Mouse (Mus musculus) ES-CJ7 (cell line): ENCODE results near the gene Dst.

Source experiments
- DNase-seq: peaks from one replicate; pipeline ENCODE4 v3.0.0; 2011; ENCODE audit warnings: low read depth, low spot score

The Dst gene

DNA sequence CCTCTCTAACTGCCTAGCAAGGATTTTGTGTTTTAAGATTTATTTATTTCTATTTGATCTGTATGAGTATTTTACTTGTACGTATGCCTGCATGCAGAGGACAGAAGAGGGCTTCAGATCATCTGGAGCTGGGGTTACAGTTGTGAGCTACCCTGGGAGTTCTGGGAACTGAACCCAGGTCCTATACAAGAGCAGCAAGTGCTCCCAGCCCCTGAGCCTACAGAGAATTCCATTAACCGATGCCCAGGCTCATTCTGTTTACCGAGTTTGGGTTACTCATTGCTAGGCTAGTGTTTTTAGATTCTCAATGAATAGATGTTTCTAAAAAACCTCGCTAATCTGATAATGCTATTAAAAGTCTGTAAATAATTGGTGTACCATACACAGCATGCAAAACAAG, 67.3 kb downstream of the Dst start:
- DNase-seq, result no peak

DNA sequence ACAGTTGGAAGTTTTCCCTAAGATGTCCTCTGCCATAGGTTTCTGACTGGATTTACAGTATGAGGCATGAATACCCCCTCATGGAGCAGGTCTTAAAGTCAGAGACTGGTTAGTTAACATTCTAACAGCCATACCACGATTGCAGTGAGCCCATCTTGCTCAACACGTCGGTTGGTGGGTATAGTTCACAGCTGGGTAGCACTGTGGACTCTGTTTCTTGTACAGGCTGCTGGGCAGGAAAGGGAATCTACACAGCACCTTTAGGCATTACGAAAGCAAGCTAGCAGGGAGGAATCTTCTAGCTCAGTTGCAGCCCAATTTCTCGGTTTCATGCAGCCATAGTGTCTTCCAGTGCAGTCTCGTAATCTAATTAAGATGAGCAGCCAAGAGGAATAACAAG, 69.8 kb downstream of the Dst start:
- no peak for DNase-seq

DNA sequence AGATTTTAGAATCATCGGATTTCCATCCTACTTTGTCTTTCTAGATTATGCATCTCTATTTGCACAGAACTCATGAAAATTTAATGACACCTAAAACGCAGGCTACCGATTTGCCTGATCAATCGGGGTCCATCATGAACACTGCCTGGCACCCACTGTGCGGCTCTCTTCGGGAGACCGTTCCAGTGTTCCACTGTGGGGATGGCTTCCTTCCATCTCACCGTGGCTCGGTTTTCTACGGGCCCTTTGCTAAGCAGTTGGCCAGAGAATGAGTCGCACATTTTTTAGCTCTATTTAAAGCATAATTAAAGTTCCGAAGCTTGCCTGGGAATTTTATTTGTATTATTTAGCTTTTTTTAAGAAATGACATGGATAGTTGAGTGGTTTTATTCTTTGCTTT, 72.4 kb downstream of the Dst start:
- DNase-seq, result no peak

DNA sequence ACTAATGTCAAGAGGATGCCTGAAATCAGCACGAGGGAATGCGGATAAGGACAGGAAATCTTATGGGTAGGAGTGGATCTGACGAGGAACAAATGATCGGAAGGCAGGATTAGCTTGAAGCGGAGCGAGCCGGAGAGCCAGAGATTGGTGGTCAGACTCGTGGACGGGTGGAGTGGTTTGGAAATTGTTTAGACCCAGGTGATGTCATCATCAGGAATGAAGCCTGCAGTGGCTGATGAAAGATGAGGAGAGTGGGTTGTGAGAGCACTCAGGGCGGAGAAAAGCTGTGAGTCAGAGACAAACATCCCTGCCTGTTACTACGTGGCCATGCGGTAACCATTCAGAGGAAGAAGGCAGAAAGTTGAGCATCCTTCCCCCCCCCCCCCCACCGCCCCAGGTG, 81.6 kb downstream of the Dst start:
- peak; percentile 36 for DNase-seq

DNA sequence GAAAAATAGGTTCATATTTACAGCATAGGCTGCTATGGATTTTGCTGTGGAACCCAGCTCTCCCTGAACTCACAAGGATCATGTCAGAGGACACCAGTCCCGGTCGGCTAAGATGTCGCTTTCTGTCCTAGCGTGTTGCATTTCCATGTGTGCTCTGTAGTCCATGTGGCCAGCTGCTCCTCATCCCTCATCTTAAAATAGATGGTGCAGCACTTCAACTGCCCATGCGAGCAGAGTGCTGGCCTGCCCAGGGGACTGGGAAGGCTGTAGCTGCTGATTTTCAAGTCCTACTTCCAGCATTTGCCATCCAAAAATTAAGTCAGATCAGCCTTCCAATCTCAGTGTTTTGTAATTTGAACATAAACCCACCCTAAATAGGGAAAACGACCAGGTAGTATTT, 83.0 kb downstream of the Dst start:
- no peak for DNase-seq

DNA sequence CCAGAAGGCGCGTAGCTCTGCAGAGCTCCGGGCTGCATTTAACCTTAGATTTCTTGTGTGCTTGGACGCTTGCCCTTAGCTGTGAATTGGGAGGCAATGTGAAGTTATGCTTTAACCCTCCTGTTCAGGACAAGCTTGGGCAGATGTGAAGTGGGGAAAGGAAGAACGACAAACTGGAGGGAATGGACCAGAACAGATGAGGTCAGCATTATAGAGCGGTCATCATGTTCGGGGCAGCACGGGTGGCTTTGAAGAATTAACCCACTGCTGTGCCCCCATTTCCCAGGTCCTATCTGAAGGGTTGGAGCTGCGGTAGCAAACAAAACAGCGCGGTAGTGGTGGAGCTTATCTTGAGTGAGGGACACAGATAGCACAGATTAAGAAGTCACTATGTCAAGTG, 84.8 kb downstream of the Dst start:
- no peak for DNase-seq

DNA sequence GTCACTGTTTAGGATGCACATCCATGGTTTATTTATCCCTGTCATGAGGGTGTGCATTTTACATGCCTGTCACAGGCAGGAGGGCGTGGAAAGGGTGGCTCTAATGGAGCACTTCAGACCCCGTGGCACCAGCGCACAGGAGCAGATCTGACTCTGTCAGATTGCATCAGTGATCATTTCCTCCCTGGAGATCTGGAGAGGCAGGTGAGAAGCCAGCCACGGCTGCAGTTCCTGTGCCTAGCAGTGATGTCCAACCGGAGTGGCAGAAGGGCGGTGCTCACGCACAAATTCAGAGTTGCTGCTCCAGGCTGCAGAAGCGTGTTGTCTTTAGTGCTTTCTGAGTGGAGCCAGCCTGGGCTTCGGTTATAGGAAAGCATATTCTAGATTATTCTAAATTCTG, 86.2 kb downstream of the Dst start:
- DNase-seq, result no peak

DNA sequence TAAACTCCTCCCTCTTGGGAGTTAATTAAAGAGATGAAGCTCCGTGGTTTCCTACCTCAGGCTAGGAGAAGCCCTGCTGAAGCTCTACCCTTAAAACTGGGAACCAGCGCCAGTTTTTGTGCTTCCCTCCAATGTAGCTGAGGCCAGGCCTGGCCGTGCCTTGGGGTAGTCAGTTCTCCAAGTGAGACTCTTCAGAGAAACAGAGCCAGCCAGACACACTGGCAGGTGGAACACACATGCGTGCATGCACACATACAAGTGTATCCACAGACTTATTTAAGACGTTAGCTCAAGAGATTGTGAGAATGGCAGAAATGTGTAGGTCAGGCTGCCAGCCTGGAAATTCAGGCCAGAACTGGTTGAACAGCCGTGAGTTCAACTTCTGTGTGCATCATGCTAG, 87.4 kb downstream of the Dst start:
- DNase-seq, result no peak

DNA sequence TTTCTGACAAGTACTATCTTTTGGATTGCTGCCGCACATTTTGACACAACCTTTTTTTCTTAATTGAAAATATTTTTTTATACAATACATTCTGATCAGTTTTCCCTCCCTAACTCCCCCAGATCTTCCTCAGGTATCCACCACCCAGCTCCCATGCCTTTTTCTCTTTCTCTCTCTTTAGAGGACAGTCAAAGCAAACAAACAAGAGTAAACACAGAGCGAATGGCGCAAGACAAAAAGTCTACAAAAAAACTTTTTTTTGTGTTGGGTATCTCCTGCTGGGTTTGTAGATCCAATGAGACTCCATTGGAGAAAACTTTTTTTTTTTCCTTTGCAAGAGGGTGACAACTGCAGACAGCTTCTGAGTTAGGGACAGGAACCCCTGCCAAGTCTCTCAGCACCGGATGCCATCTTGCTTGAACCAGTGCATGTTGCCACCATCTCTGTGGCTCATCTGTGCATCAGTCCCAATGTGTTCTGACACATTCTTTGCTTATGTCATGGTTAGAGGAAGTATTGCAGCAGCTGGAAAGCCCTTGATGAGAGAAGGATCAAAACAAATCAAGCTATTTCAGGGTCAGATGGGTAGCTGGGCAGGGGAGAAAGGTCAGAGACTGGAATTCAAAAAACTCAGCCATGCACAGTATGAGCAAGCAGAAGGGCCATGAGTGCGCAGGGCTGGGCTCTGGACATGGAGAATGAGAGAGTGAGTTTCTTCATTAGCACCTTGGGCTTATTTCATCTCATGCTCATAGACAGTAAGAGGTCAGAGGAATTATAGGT, 88.3 kb downstream of the Dst start:
- DNase-seq, result no peak

DNA sequence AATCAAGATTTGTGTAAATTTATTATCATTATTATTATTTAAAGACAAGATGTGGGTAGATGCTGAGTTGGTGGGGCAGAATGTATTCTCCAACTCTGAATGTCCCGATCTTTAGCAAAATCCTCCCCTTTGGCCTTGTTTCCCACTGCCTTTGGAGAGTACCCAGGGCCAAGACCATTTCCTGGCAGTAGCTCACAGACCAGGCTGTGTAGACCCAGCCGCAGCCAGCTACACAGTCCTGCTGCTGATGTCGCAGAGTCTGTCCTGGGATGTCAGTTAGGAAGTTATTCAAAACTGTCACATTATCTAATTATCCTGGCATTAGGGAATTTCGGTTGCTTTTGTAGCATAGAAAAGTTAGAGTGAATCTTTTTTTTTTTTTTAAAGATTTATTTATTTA, 94.3 kb downstream of the Dst start:
- no peak for DNase-seq

DNA sequence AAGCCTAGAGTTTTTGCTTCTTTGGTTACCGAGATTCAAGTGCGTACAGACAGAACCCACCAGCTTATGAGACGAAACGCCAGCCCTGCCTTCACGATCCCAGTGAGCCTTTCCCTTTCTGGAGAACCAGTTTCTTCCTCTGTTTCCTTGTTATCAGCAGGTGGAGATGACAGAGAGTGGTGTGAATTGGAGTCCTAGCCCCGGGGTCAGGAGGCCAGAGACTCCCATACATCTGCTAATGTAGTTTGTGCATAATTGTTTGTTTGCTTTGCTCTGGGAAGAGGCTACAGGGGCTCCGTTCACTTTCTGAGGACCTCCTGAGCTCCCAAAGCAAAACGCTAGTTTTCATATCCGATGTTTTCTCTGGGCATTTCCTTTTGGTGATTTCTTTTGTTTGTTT, 94.9 kb downstream of the Dst start:
- no peak for DNase-seq

DNA sequence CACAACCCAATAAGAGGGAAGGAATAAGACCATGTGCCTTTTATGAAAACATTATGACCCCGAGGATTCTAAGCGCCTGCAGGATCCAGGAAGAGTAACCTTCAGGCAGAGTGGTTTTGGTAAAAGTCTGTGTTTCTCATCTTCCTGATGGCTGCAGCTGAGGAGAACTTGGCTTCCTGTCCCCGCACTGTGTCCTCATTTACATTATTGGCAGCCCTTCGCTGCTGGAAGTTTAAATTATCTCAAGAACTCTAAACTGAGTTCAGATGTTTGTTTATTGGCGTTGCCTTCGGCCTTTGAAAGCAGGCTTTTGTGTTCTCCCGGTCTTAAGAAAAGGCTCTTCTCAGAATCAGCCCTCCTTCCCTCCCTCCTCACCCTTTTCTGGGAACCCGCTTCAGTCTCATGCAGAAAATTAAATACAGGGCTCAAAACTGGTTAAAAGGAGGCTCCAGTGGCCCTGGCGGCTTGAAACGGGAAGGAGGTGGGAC, 97.3 kb downstream of the Dst start:
- DNase-seq, result no peak

DNA sequence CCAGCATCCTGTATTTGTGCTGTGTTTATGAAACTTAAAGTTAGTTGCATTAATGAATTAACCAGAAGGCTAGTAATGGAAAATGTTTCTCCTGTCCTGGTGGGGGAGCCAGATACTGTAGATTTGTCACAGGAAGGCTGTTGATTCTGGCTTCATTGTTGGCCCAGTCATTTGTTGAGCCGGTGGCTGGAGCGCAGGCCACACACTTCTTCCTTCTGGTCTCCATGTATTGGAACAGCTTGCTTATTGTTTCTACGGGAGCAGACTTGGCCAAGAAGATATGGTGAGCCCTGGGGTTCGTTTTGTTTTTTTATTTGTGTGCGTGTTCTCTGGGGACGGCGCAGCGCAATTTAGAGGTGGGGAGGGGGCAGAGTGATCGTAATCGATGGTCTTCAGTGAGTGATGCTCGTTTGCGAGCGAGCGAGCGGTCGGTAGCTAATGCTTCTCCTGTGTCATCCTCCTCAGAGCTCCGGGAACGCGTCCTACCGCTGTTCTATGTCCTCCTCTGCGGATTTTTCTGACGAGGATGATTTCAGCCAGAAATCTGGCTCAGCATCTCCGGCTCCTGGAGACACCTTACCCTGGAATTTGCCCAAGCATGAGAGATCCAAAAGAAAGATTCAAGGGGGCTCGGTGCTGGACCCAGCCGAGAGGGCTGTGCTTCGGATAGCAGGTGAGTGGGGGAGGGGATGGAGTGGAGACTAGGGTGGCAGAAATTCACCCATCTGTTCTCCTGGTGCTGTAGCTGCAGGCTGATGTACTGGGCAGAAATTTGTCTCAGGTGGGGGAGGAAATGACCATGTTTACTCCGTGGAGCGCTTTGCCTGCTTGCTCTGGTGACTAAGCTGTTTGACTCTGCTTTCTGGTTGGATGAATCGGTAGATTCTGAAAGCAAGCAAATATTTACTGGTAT, 98.0 kb downstream of the Dst start:
- DNase-seq, result peak; percentile 87

DNA sequence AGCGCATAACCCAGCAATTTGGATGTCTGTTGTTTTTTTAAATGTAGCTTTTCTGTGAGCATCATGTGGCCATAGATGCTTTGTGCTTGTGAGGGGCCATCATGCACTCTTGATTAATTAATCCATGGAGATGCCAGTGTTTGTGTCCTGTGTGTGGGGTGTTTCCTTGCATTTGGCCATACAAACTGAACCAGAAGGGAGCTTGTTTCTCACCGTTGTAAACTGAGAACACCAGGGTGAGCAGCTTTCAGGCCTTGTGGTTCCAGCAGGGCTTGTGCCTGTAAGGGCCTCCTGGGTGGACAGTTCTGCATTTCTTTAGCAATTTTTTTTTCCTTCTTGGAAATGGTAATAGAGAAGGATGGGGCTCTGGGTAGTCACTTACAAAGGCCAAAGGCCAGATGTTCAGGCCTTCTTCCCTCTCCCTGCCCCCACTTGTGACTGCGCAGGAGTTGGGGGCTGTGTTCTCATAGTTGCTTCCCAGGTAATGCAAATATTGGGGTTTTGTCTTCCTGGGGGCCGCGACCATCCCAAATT, 98.9 kb downstream of the Dst start:
- peak; percentile 88 for DNase-seq

DNA sequence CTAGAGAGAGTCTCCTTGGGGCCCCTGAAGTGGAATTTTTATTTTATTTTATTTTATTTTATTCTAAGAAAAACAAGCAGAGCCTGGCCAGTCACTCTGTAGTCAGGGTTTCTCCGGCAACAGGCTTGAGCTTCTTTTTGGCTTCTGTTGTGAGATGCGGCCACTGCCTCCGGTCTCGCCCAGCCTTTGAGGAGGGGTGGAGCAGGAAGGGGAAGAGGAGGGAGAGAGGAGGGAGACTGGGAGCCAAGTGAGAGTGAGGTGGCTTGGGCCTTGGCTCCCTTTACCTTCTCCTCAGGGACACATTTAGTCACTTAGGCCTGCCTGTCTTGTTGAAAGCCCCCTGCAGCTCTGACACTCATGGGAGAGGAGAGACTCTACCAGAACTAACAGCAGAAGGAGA, 99.4 kb downstream of the Dst start:
- peak; percentile 74 for DNase-seq

DNA sequence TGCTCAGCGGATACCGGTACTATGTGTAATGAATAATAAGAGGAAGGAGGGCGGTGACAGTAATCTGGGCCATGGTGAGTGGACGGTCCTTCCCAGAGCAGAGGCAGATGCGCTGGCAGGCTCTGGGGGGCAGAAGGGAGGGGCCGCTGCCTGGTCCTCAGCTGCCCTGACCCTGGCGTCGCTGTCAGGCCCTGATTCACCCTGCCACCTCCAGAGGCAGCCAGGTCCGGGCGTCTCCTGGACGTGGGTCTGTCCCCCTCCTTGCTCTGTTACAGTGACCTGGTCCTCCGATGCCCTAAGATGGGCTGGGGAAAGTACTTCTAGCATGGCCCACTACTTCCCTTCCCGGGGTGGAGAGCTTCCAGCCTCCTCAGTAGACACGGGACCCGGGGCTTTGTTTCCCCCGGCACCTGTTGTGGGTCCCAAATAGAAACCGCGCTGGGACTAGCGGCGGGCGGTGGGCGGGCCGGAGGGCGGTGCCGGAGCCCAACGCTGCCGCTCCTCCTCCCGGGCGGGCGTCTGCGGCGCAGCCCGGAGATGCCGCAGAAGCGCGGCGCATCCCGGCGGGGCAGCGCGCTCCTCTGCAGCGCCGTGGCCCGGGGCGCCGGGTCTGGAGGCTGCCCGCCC, 103.1 kb downstream of the Dst start:
- peak; percentile 68 for DNase-seq

DNA sequence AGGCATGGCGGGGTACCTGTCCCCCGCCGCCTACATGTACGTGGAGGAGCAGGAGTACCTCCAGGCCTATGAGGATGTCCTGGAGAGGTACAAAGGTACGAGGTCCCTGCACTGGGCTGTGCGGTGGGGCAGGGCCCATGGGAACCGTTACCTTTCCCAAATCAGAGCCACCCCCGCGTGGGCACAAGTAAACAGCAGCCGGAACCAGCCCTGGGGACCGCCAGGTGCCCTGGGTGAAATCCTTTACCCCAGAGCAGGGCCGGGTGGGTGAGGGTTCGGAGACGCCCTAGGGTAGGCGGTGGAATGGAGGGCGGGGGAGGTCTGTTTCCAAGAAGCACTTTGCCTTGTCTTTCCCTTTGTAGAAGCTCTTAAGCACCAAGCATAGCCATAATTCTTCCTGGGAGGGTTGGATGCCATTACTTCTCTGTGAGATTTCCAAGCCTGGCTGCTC, 103.8 kb downstream of the Dst start:
- DNase-seq, result peak; percentile 57

DNA sequence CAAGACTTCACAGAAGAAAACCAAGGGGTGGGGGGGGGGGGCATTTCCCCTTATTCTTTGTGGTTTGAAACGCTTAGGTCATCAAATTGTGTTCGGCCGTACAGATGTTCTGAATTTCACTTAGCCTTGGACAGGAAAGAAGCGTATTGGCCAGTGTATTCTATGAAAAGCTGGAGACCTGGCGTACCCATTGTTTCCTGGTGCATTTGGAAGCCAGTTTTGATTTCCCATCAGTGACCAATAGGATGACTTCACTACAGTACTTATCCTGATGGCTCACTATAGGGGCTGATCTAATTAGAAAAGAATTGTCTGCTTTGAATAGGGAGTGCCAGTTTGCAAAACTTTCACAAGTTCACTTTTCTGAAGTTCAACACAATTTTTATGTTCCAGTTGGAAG, 105.5 kb downstream of the Dst start:
- DNase-seq, result no peak

DNA sequence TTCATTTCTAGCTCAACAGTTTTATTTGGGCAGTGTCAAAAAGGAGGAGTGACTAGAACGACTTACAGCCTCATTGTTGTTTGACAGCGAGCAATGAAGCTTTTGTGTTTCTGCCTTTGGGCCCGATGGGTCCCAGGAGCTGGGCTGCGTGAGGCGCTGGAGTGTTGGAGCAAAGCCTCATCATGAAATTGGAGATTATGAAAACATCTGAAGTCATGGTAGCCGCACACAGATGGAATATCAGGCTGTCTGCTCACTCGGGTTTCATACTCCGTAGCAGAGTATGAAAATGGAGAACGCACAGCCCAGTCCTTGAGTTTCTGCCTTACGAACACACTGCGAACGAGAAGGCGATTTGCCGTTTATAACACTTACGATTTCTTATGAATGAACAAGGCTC, 108.8 kb downstream of the Dst start:
- DNase-seq, result no peak

DNA sequence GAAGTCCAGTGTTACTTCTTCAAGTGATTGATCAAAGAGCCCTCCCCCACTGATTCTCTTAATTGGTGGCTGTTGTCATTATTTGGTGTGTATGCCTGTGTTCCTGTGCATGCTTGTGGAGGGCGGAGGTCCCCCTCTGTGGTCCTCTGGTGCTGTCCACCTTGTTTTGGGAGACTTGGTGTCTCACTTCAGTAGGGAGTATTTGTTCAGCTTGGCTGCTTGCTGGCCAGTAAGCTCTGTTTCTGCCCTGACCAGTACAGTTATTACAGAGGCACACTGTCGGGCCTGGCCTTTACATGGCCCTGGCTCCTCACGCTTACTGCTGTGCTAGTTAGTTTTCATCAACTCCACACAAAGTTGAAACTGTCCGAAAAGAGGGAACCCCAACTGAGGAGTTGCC, 109.3 kb downstream of the Dst start:
- no peak for DNase-seq

DNA sequence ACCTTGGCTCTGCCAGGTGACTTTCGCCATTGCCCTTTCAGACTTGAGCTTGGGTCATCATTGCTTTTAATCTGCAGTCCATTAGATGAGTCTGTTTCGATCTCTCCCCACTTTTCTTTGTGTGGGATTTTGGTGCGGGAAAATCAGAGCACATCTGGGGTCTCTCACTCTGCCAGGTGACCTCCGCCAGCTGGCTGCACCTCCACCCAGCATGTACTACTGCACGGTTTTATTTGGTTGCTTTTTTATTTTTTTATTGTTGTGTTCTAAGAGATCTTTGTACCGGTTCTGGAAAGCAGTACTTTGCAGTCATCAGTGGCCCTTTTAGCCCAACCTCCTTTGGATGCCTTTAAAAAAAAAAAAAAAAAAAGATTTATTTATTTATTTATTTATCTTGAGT, 112.6 kb downstream of the Dst start:
- no peak for DNase-seq

DNA sequence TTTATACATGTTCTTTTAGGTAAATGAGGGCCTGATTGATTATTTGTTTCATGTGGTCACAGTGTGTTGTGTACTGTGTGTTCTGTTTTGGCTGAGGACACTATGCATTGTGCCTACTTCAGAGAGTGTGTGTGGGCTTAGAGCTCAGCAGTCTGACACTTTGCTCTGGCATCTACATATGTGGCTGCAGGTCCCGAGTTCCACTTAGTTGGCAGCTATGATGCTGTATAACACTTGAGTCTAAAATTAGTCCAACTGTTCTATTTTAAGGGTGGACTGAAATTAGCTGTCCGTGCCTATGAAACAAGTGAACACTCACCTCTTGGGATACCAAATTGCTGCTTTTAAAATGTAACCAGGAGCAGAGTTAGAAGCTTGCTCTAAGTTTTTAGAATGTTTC, 113.5 kb downstream of the Dst start:
- no peak for DNase-seq
